Mouse (Mus musculus): Measurements from ENCODE around the gene Caskin1. TPM values are rescaled to one million over a fixed set of nuclear protein-coding genes. Genes with fewer than 3 reads are reported as not detected.
"Not testable (repeated sequence)": the region's sequence is repeated elsewhere in the genome, so short reads cannot be mapped to it uniquely, and the experiment has no call there.

Caskin1 gene
- under 1 TPM; 0.10 to 0.17 TPM for polyA plus RNA-seq (2017; shearing (Covaris generic))

DNA sequence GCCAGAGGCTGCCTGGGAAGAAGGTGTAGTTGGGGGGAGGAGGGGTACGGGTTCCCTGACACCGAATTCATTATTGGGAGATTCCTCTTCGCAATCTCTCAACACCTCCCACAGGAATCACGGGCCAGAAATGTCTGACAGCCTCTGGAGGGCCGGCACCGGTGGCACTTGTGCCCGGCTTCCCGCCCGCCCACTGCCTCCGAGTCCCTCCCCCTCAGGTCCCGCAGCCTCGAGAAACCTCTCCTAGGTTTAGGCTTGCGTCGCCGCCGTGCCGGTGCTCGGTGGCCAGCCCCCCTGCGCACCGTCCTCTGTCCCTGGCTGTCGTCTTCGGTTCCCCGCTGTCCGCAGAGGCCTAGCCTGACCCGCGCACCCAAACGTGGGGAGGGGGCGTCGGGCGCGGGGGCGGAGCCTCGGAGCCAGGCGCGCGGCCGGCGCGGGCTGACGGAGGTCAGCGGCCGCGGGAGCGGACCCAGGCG, at the start of gene Caskin1:
Gene Caskin1 (plus strand): TSS at position 416 of the 476 bp plus-strand sequence.
- ATAC-seq, result no peak

DNA sequence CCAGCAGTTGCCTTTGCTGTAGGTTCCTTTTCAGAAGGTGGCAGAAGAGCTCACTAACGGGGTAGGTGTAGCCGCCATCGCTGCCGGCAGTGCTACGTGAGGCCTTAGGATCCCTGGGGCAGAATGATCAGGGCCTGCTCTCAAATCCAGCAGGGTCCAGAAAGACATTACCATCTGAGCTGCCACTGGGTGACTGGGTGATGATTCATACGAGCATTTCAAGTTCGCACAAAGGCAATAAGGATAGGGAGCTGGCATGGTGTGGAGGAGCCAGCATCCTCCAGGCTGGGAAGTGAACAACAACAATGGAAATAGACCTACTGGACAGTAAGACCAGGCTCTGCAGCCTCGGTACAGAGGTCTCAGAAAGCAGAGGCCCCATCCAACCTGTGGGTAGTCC, 48.0 kb upstream of the Caskin1 start:
- ATAC-seq, result no peak

GRCm38 (mm10) chr17:24441148-24441547, 47.3 kb upstream of the Caskin1 start:
- no peak for ATAC-seq

DNA sequence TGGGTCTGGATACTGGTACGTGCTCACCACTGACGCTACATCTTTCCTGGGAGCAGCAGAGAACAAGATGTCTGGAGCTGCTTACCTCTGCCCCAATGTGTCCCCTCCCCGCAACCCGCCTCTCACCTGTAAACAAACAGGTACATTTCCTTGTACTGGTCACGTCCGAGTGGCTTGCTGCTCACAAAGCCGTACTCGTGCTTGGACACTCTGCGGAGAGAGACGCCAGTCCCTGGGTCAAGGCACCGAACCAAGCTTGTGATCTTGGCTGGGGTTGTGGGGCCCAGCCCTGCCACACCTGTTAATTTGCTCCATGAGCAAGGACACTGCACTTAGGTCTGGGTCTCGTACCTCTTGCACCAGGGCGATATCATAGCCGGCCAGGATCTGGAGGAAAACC, 46.3 kb upstream of the Caskin1 start:
- no peak for ATAC-seq

DNA sequence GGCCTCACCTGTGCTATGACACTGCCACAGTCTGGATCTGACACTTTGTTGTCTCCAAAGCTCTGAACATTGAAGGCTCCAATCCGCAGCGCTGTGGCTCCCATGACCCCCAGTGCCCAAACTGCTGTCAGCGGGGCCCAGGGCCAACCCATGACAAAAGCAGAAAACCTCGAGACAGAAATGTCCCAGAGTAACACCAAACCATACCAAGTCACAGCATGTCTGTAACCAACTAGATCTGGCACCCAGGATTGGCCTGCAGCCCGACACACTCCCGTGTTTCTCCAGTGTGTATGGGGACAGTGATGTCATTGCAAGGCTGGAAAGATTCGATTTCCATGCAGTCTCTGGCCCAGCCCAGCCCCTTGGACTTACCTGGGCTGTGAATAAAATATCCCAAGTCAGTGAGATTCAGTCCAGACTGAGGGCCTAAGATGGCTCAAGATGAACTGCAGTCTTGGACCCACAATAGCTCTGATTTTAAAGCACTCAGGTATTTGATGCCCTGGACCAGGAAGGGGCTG, 45.7 kb upstream of the Caskin1 start, which contains the start of gene Dnase1l2:
Gene Dnase1l2 (minus strand): TSS at position 474 of the 524 bp plus-strand sequence.
- ATAC-seq, result no peak

GRCm38 (mm10) chr17:24443409-24443808, 45.0 kb upstream of the Caskin1 start:
- no peak for ATAC-seq

DNA sequence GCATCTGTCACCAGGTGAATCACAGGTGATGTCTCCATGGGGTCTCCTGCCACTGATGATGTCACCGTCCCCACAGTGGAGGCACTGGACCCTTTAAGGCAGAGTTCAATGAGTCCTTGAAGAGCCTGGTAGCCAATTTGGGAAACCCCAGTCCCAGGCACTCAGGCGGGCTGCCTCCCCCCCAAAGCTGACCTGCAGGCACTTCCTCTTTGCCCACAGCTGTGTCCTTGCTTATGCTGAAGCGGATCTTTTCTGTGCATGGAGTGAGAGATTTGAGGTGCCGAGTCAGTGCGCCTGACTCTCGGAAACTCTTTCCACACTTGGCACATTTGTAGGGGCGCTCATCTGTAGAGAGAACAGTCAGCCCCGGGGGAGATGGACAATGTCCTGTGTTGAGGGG, 41.8 kb upstream of the Caskin1 start:
- no peak for ATAC-seq

- ATAC-seq, result no peak
Measured at GRCm38 (mm10) chr17:24449507-24449906, 38.9 kb upstream of the Caskin1 start.

DNA sequence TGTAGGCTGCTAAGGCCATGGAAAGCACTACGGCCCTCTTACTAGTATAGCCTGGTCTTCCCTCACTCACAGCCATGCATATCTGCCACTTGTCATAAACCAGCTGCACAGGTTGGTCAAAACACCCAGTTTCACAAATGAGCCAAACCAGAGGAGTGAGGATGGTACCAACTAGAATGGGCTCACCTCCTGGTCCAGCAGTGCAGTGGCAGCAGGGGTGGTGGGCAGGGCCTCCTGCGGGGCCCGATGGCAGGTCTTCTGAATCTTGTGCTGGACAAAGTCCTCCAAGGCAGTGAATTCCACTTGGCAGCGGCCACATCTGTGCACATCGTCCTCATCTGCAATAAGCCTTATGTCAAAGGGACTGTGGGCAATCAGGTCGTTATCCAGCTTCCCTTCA, 37.2 kb upstream of the Caskin1 start:
- no peak for ATAC-seq

- ATAC-seq, result no peak
Measured at GRCm38 (mm10) chr17:24453372-24453771, 35.0 kb upstream of the Caskin1 start.

GRCm38 (mm10) chr17:24454218-24454755, 34.1 kb upstream of the Caskin1 start:
- peak; percentile 62 for ATAC-seq

- ATAC-seq, result peak; percentile 90
Measured at GRCm38 (mm10) chr17:24454756-24455522, 33.5 kb upstream of the Caskin1 start.

GRCm38 (mm10) chr17:24455523-24456206, 32.7 kb upstream of the Caskin1 start:
- not testable (repeated sequence) for ATAC-seq

GRCm38 (mm10) chr17:24461580-24461979, 26.8 kb upstream of the Caskin1 start:
- ATAC-seq, result peak; percentile 72

- ATAC-seq, result no peak
Measured at GRCm38 (mm10) chr17:24462932-24463331, 25.5 kb upstream of the Caskin1 start.

GRCm38 (mm10) chr17:24463374-24464133, 24.8 kb upstream of the Caskin1 start:
- peak; percentile 69 for ATAC-seq

DNA sequence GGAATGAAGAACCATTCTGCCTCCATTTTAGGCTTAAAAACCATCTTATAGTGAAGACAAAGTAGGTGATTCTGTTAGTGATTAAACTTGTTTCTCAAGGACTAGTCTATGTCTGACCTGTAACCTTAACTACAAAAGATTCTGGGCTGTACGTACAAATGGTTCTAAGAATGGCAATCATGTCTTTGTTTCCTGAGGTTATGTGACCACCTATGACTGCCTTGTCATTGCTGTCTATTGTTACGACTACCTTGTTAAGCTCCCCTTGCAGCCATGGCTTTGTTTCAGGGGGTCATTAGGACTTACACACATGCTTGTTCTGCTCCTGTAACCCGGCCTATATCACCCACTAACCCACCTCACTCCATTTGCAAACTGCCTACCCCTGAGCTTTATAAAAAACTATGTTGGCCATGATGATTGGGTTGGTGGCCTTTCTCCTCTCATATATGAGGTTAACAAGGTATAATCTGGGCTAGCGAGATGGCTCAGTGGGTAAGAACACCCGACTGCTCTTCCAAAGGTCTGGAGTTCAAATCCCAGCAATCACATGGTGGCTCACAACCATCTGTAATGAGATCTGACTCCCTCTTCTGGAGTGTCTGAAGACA, 19.7 kb upstream of the Caskin1 start:
- ATAC-seq, result no peak

GRCm38 (mm10) chr17:24469336-24469909, 19.0 kb upstream of the Caskin1 start:
- ATAC-seq, result no peak

DNA sequence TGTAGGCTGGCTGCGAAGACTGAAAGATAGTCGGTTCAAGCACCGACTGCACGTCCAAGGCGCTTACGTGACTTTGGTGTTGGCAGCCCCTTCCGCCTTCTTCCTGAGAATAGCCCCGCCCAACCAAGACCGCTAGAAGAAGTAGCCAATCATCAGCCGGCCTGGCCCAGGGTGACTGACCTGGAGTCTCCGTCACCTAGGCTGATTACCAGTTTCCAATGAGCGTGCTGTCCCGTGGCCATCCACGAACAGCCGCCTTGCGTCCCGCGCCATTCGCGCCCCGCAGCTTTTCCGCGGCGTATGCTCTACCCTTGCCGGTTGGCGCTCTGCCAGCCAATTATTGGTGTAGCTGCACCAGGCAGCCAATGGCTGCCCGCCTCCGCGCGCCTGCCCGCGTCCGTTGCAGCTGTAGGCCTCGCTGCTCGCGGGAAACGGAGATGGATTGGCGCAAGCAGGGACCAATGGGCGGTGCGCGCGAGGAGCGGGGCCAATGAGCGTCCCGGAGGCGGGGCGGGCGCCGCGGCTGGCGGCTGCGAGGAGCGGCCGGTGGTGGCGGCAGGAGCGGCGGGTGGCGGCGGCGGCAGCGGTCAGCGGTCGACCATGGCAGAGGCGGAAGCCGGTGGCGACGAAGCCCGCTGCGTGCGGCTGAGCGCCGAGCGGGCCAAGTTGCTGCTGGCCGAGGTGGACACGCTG, 18.3 kb upstream of the Caskin1 start, which contains the start of the genes E4f1 and Pgp:
Gene E4f1 (minus strand): TSS at position 404 of the 693 bp plus-strand sequence.
Gene Pgp (plus strand): TSS at position 483 of the 693 bp plus-strand sequence.
- ATAC-seq, result peak; percentile 97

DNA sequence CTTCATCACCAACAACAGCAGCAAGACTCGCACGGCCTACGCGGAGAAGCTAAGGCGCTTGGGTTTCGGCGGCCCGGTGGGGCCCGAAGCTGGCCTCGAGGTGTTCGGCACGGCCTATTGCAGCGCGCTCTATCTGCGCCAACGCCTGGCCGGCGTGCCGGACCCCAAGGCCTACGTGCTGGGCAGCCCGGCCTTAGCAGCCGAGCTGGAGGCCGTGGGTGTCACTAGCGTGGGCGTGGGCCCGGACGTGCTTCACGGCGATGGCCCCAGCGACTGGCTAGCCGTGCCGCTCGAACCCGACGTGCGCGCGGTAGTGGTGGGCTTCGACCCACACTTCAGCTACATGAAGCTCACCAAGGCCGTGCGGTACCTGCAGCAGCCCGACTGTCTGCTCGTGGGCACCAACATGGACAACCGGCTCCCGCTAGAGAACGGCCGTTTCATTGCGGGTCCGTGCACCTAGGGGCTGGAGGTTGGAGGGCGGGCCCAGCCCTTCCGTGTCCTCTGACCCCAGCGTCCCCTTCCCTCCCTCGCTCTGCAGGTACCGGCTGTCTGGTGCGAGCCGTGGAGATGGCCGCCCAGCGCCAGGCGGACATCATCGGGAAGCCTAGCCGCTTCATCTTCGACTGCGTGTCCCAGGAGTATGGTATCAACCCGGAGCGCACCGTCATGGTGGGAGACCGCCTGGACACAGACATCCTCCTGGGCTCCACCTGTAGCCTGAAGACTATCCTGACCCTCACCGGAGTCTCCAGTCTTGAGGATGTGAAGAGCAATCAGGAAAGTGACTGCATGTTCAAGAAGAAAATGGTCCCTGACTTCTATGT, 17.5 kb upstream of the Caskin1 start:
- no peak for ATAC-seq
